In genomic region chr5:103424678-103425319, GRCm38 (mm10) we compare ENCODE assay signal across 8 mouse cellular contexts. TPM values are rescaled to one million over a fixed set of nuclear protein-coding genes. Genes with fewer than 3 reads are reported as not detected.
A peak's percentile ranks its signal among the peaks of the same experiment; 100 is the strongest.
DNase-seq lines count a peak whose midpoint lies in the region; ATAC-seq and TF ChIP-seq lines count a peak whose summit lies in the region.

Gene Ptpn13, plus strand, starts transcription at chr5:103425192.

- intact Hi-C loops in heart, adult 2 months (cut with DNase I) = no loop called here

- H3K27ac ChIP-seq in embryonic facial prominence, embryonic 13.5 days = peak within 1 kb of the TSS; percentile 91
- H3K27ac ChIP-seq in heart, adult 2 months = peak within 1 kb of the TSS; percentile 12
- peak within 1 kb of the TSS; percentile 79 for H3K27ac ChIP-seq in limb, embryonic 12.5 days
- H3K27ac ChIP-seq in midbrain, embryonic 15.5 days = peak within 1 kb of the TSS; percentile 68

- 0 out of 2 replicates have a peak, but pooled peaks have one; percentile 55 for TF ChIP-seq POLR2A in heart, adult 2 months (IDR thresholded peaks at IDR 0.05; ENCODE audit: insufficient read depth, low read depth, low read length)

- H3K27me3 ChIP-seq in embryonic facial prominence, embryonic 13.5 days = peaks cover 14% of the 10 kb centered on the region; the same call in 1 of the 2 replicates
- H3K27me3 ChIP-seq in heart, adult 2 months (ENCODE audit: control insufficient read depth, insufficient read depth, low read length) = 0 out of 2 replicates have a peak, but pooled peaks cover 4% of the 10 kb centered on the region
- peaks cover 19% of the 10 kb centered on the region for H3K27me3 ChIP-seq in limb, embryonic 12.5 days
- 0 out of 2 replicates have a peak, but pooled peaks cover 5% of the 10 kb centered on the region for H3K27me3 ChIP-seq in midbrain, embryonic 15.5 days (replicated peaks)

- H3K9me3 ChIP-seq in embryonic facial prominence, embryonic 13.5 days = no peaks in the 10 kb centered on the region
- H3K9me3 ChIP-seq in limb, embryonic 12.5 days = no peaks in the 10 kb centered on the region
- no peaks in the 10 kb centered on the region for H3K9me3 ChIP-seq in midbrain, embryonic 15.5 days

- no peaks in the 10 kb centered on the region for H3K36me3 ChIP-seq in embryonic facial prominence, embryonic 13.5 days
- no peaks in the 10 kb centered on the region for H3K36me3 ChIP-seq in heart, adult 2 months (ENCODE audit: control insufficient read depth, insufficient read depth, low read length)
- no peaks in the 10 kb centered on the region for H3K36me3 ChIP-seq in limb, embryonic 12.5 days
- H3K36me3 ChIP-seq in midbrain, embryonic 15.5 days (replicated peaks) = no peaks in the 10 kb centered on the region

- ATAC-seq in embryonic facial prominence, embryonic 13.5 days (ENCODE audit: insufficient number of reproducible peaks, insufficient read depth, low FRiP score, low TSS enrichment, low read depth) = peak; percentile 90
- ATAC-seq in limb, embryonic 12.5 days (ENCODE audit: insufficient number of reproducible peaks, insufficient read depth, low FRiP score, low TSS enrichment, low read depth) = peak; percentile 90
- peak; percentile 96 for ATAC-seq in midbrain, embryonic 15.5 days (replicated peaks)

- peak within 1 kb of the TSS; percentile 87 for H3K4me3 ChIP-seq in embryonic facial prominence, embryonic 13.5 days
- H3K4me3 ChIP-seq in heart, adult 2 months = peak within 1 kb of the TSS; percentile 72
- peak within 1 kb of the TSS; percentile 81 for H3K4me3 ChIP-seq in limb, embryonic 12.5 days (replicated peaks)
- peak within 1 kb of the TSS; percentile 67 for H3K4me3 ChIP-seq in midbrain, embryonic 15.5 days

- DNase-seq in 3T3-L1 (ENCODE audit: low read depth, low spot score) = peak; percentile 74
- DNase-seq in adrenal gland, postnatal 4 days (ENCODE audit: low spot score in 2 of 2) = peak; percentile 83 to 88
- DNase-seq in heart, adult 2 months = peak; percentile 91 to 93
- DNase-seq in kidney, adult 8-10 months = peak; percentile 97 to 98
- DNase-seq in spleen, postnatal 14 days (ENCODE audit: low spot score in 2 of 2) = peak; percentile 54 to 61

- H3K9ac ChIP-seq in embryonic facial prominence, embryonic 13.5 days = peak within 1 kb of the TSS; percentile 83
- peak within 1 kb of the TSS; percentile 55 for H3K9ac ChIP-seq in heart, adult 2 months (ENCODE audit: low read depth, low read length)
- peak within 1 kb of the TSS; percentile 79 for H3K9ac ChIP-seq in limb, embryonic 12.5 days (replicated peaks)
- H3K9ac ChIP-seq in midbrain, embryonic 15.5 days = peak within 1 kb of the TSS; percentile 56

- peak within 1 kb of the TSS; percentile 91 for H3K4me2 ChIP-seq in embryonic facial prominence, embryonic 13.5 days
- peak within 1 kb of the TSS; percentile 95 for H3K4me2 ChIP-seq in limb, embryonic 12.5 days
- H3K4me2 ChIP-seq in midbrain, embryonic 15.5 days = peak within 1 kb of the TSS; percentile 94

- H3K79me2 ChIP-seq in heart, adult 2 months (replicated peaks; ENCODE audit: control insufficient read depth, insufficient read depth, low read length) = no peaks in the 10 kb centered on the region

- WGBS in embryonic facial prominence, embryonic 13.5 days = under 1% methylated on average over 55 of the region's 55 CpGs
- under 1% methylated on average over 54 of the region's 55 CpGs for WGBS in heart, adult 2 months
- under 1% methylated on average over 53 of the region's 55 CpGs for WGBS in limb, embryonic 12.5 days
- WGBS in midbrain, embryonic 15.5 days = under 1% methylated on average over 50 of the region's 55 CpGs

- no peak for TF ChIP-seq EP300 in heart, adult 2 months (IDR thresholded peaks at IDR 0.05; ENCODE audit: insufficient read depth, low read depth, low read length)

- H3K4me1 ChIP-seq in embryonic facial prominence, embryonic 13.5 days = peaks cover 39% of the 10 kb centered on the region
- no peaks in the 10 kb centered on the region for H3K4me1 ChIP-seq in heart, adult 2 months (ENCODE audit: control insufficient read depth, insufficient read depth, low read length)
- H3K4me1 ChIP-seq in limb, embryonic 12.5 days (replicated peaks) = peaks cover 41% of the 10 kb centered on the region
- peaks cover 34% of the 10 kb centered on the region for H3K4me1 ChIP-seq in midbrain, embryonic 15.5 days

- no peak for TF ChIP-seq CTCF in heart, adult 2 months (IDR thresholded peaks at IDR 0.05)

RNA-seq across cellular contexts. Expression of gene Ptpn13, which starts in this region (rescaled TPM):
- 10 to 100 TPM; 25.5 to 45.0 TPM for total RNA-seq in adrenal gland, postnatal 4 days (2021)
- 18.0 and 19.9 TPM in 2 replicates for polyA plus RNA-seq in embryonic facial prominence, embryonic 13.5 days (2015; fragmentation: Nextera tagmentation; extraction: Ambion mirVana)
- 1 to 10 TPM; 5.3 to 5.8 TPM for total RNA-seq in heart, adult 2 months (2021)
- polyA plus RNA-seq in heart, adult 2 months (2012; rRNA removed) = 2.1 and 3.6 TPM in 2 replicates
- 12.5 and 13.2 TPM in 2 replicates for polyA plus RNA-seq in limb, embryonic 12.5 days (2016; fragmentation: Nextera tagmentation; extraction: Ambion mirVana)
- 5.8 and 5.9 TPM in 2 replicates for polyA plus RNA-seq in midbrain, embryonic 15.5 days (2015; fragmentation: Nextera tagmentation; extraction: Ambion mirVana)

Comparison
In these comparisons a context has a peak if more than half of its experiments do, and no peak if none do; other contexts are left out.
1. Peak in every context shown above with its lines: DNase-seq, ATAC-seq, H3K4me3 ChIP-seq and H3K27ac ChIP-seq.
2. H3K27ac ChIP-seq: peak in every context shown above with its lines; median percentile 91 in embryonic facial prominence, embryonic 13.5 days; 79 in limb, embryonic 12.5 days; 68 in midbrain, embryonic 15.5 days; 12 in heart, adult 2 months.